17 mouse cellular contexts compared by ENCODE assay signal in genomic region chr9:42846676-42847425, GRCm38 (mm10).
DNase-seq lines count a peak whose midpoint lies in the region; ATAC-seq and TF ChIP-seq lines count a peak whose summit lies in the region.
"Had no signal": no experiment of that assay in that cellular context is flagged by ENCODE, and none has a peak within 500 bp of the region (broad histone marks: within the 10 kb centered on the region; RNA-seq: fewer than 3 reads in every experiment).

No protein-coding gene starts in this region.

- no peak for DNase-seq in embryonic facial prominence, embryonic 10.5 days (ENCODE audit: low spot score)
- DNase-seq in layer of hippocampus, postnatal 10 days (ENCODE audit: low spot score in 2 of 2): peak; percentile 38 to 41
- peak; percentile 60 for DNase-seq in right cerebral cortex, adult 18-20 months
- DNase-seq in gastrocnemius, postnatal 36 days: no peak
- DNase-seq in kidney, adult 2 months: no peak
- DNase-seq in hindbrain, embryonic 10.5 days (ENCODE audit: low spot score): no peak
- DNase-seq: adrenal gland, postnatal 14 days; cerebellum, postnatal 25 days; gastrocnemius, postnatal 25 days; heart, postnatal 36 days; thymus, postnatal 25 days had no signal

- H3K4me3 ChIP-seq in embryonic facial prominence, embryonic 15.5 days (replicated peaks): no peak overlapping the region
- no peak overlapping the region for H3K4me3 ChIP-seq in embryonic facial prominence, embryonic 10.5 days
- H3K4me3 ChIP-seq in cortical plate, adult 2 months (ENCODE audit: insufficient read depth, low read length): no peak overlapping the region
- no peak overlapping the region for H3K4me3 ChIP-seq in kidney, adult 2 months (ENCODE audit: insufficient read depth, low read depth, low read length)
- H3K4me3 ChIP-seq in hindbrain, embryonic 10.5 days: no peak overlapping the region
- H3K4me3 ChIP-seq: heart, embryonic 12.5 days; kidney, embryonic 15.5 days; lung, embryonic 15.5 days had no signal

- no peak for TF ChIP-seq CTCF in cortical plate, adult 2 months (IDR thresholded peaks at IDR 0.05; ENCODE audit: extremely low read depth, insufficient read depth, low read length)
- no peak for TF ChIP-seq CTCF in kidney, adult 2 months (conservative IDR thresholded peaks at IDR 0.05; ENCODE audit: insufficient read depth, insufficient read length, low read depth, low read length)

- no peaks in the 10 kb centered on the region for H3K36me3 ChIP-seq in embryonic facial prominence, embryonic 15.5 days
- no peaks in the 10 kb centered on the region for H3K36me3 ChIP-seq in embryonic facial prominence, embryonic 10.5 days (replicated peaks)
- H3K36me3 ChIP-seq in kidney, adult 2 months (ENCODE audit: control insufficient read depth, insufficient read depth, low read length): no peaks in the 10 kb centered on the region
- no peaks in the 10 kb centered on the region for H3K36me3 ChIP-seq in hindbrain, embryonic 10.5 days
- H3K36me3 ChIP-seq: heart, embryonic 12.5 days; kidney, embryonic 15.5 days; lung, embryonic 15.5 days had no signal

- H3K27me3 ChIP-seq in embryonic facial prominence, embryonic 15.5 days: no peaks in the 10 kb centered on the region
- H3K27me3 ChIP-seq in embryonic facial prominence, embryonic 10.5 days (replicated peaks; ENCODE audit: low read depth, poor library complexity, severe bottlenecking): peaks cover 18% of the 10 kb centered on the region; the same call in 1 of the 2 replicates
- no peaks in the 10 kb centered on the region for H3K27me3 ChIP-seq in kidney, adult 2 months (replicated peaks; ENCODE audit: control insufficient read depth, insufficient read depth, low read length)
- H3K27me3 ChIP-seq in hindbrain, embryonic 10.5 days (ENCODE audit: insufficient read depth, poor library complexity, severe bottlenecking): peaks cover 11% of the 10 kb centered on the region
- H3K27me3 ChIP-seq: kidney, embryonic 15.5 days; lung, embryonic 15.5 days had no signal

- H3K4me2 ChIP-seq in embryonic facial prominence, embryonic 15.5 days (replicated peaks): no peak overlapping the region
- H3K4me2 ChIP-seq: heart, embryonic 12.5 days; kidney, embryonic 15.5 days; liver, embryonic 11.5 days; lung, embryonic 15.5 days had no signal

- H3K9ac ChIP-seq in embryonic facial prominence, embryonic 15.5 days: no peak overlapping the region
- H3K9ac ChIP-seq: heart, embryonic 12.5 days; kidney, embryonic 15.5 days; lung, embryonic 15.5 days had no signal

- no peak for TF ChIP-seq POLR2A in cortical plate, adult 2 months (IDR thresholded peaks at IDR 0.05; ENCODE audit: extremely low read depth, insufficient read depth, low read length)
- no peak for TF ChIP-seq POLR2A in kidney, adult 2 months (IDR thresholded peaks at IDR 0.05; ENCODE audit: low read depth, low read length)

- H3K4me1 ChIP-seq in embryonic facial prominence, embryonic 15.5 days: peaks cover 9% of the 10 kb centered on the region; the same call in 1 of the 2 replicates
- H3K4me1 ChIP-seq in embryonic facial prominence, embryonic 10.5 days: peaks cover 44% of the 10 kb centered on the region
- peaks cover 7% of the 10 kb centered on the region for H3K4me1 ChIP-seq in cortical plate, adult 2 months (ENCODE audit: control insufficient read depth, insufficient read depth, low read length)
- no peaks in the 10 kb centered on the region for H3K4me1 ChIP-seq in kidney, adult 2 months (ENCODE audit: control insufficient read depth, insufficient read depth, low read length)
- H3K4me1 ChIP-seq in hindbrain, embryonic 10.5 days (replicated peaks): peaks cover 16% of the 10 kb centered on the region

- 0 out of 2 replicates have a peak overlapping the region, but pooled peaks have one; percentile 17 for H3K27ac ChIP-seq in embryonic facial prominence, embryonic 15.5 days (replicated peaks)
- H3K27ac ChIP-seq in embryonic facial prominence, embryonic 10.5 days (replicated peaks): no peak overlapping the region; the same call in 1 of the 2 replicates
- H3K27ac ChIP-seq in cortical plate, adult 2 months (ENCODE audit: insufficient read depth, low read length): peak overlapping the region; percentile 53
- no peak overlapping the region for H3K27ac ChIP-seq in kidney, adult 2 months (ENCODE audit: insufficient read depth, low read depth, low read length)
- no peak overlapping the region for H3K27ac ChIP-seq in hindbrain, embryonic 10.5 days
- H3K27ac ChIP-seq: kidney, embryonic 15.5 days; lung, embryonic 15.5 days had no signal

- ATAC-seq in embryonic facial prominence, embryonic 15.5 days (ENCODE audit: insufficient number of reproducible peaks, low FRiP score, low TSS enrichment, low read depth): no peak

- intact Hi-C loops in gastrocnemius, postnatal 36 days (cut with DNase I): no loop called here

- WGBS in embryonic facial prominence, embryonic 15.5 days: 52% methylated on average over 10 of the region's 10 CpGs
- WGBS in embryonic facial prominence, embryonic 10.5 days: 76% methylated on average over 10 of the region's 10 CpGs
- WGBS in kidney, adult 2 months: 88% methylated on average over 10 of the region's 10 CpGs
- 79% methylated on average over 10 of the region's 10 CpGs for WGBS in hindbrain, embryonic 10.5 days

- no peaks in the 10 kb centered on the region for H3K9me3 ChIP-seq in embryonic facial prominence, embryonic 15.5 days (replicated peaks)
- no peaks in the 10 kb centered on the region for H3K9me3 ChIP-seq in embryonic facial prominence, embryonic 10.5 days
- no peaks in the 10 kb centered on the region for H3K9me3 ChIP-seq in hindbrain, embryonic 10.5 days
- H3K9me3 ChIP-seq: heart, embryonic 12.5 days; kidney, embryonic 15.5 days; lung, embryonic 15.5 days had no signal

Comparison
In these comparisons a context has a peak if more than half of its experiments do, and no peak if none do; other contexts are left out.
1. H3K27ac ChIP-seq: peak in embryonic facial prominence, embryonic 15.5 days (single experiment) and cortical plate, adult 2 months (single experiment); none in embryonic facial prominence, embryonic 10.5 days (single experiment), kidney, adult 2 months (single experiment) and hindbrain, embryonic 10.5 days (single experiment).
2. DNase-seq: peak in layer of hippocampus, postnatal 10 days (2 of 2) and right cerebral cortex, adult 18-20 months (single experiment); none in embryonic facial prominence, embryonic 10.5 days (single experiment), gastrocnemius, postnatal 36 days (0 of 2), kidney, adult 2 months (single experiment) and hindbrain, embryonic 10.5 days (single experiment).